Mouse (Mus musculus): ENCODE measurements at regions not wholly inside any gene's neighbourhood (a gene's known extent, or its start where the extent isn't known, plus 50 kb on each side); places are given as distances from the start of the nearest gene placed in this dataset.

- ATAC-seq (replicated peaks; ENCODE audit: poor library complexity, severe bottlenecking) = no peak
Observed at GRCm38 (mm10) chr13:59393231-59393938, 191.6 kb downstream of the Agtpbp1 start.

DNA sequence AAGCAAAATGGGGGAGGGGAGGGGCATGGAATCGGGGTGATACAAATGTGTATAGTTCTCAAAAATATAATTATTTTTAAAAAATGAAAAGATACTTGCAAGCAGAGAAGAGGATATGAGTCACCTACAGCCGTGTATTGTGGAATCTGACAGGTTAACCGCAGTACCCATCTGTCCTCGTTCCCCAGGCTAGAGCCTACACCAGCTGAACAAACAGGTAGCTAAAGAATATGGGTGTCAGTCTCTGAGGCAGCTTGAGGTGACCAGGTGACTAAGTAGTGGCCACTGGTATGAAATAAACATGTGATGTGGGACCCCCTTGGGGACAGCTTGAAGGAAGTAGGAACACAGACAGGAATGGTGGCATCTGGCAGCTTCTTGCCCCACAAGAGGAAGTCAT lies 192.2 kb downstream of the Agtpbp1 start:
- ATAC-seq (replicated peaks; ENCODE audit: poor library complexity, severe bottlenecking) = no peak

DNA sequence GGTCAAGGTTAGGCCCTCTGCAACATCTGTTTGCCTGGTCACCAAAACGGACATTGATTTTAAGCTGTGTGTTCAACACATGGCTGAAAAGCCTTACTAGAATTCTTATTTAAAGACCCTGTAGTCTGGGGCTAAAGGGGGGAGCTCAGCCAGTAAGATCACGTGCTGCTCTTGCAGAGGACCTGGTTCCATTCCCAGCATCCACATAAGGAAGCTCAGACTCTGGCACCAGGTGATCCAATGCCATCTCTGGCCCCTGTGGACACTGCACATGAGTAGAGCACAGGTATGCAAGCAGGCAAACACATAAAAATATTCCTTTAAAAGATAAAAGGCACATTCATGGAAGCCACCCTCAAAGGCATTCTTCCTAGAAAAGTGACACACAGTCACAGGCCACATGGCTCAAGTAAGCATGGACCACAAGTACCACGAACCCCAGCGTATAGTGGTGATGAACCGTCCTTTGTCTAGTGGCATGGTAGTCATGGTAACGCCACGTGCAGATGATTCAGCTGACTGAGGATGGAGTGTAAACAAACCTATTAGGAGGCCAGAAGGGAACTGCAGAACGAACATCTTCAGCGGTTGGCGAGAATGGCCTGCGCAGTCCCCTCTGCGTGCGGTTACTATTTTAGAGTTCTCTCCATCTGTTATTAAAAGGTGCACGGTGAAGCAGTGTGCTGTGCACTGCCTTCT lies 197.3 kb downstream of the Agtpbp1 start:
- no peak for ATAC-seq (replicated peaks; ENCODE audit: poor library complexity, severe bottlenecking)

GRCm38 (mm10) chr13:59386935-59387540 lies 198.0 kb downstream of the Agtpbp1 start:
- ATAC-seq (replicated peaks; ENCODE audit: poor library complexity, severe bottlenecking) = no peak

DNA sequence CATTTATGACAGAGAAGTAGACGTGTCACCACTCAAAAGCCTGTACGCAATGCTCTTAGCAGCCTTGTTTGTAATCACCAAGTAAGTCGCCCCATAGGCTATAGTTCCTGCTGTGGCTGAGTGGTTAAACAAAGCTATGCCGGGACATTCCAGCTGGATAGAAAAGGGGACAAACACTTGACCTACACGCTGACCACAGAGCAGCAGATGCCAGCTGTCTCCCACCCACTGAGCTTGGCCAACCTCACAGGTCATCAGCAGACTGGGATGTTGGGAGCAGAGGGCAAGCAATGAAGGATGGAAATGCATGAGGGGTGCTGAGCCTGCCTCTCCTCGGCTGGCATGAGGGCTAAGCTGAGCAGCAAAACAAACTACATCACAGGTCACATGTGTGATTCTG lies 199.2 kb downstream of the Agtpbp1 start:
- ATAC-seq (replicated peaks; ENCODE audit: poor library complexity, severe bottlenecking) = no peak

DNA sequence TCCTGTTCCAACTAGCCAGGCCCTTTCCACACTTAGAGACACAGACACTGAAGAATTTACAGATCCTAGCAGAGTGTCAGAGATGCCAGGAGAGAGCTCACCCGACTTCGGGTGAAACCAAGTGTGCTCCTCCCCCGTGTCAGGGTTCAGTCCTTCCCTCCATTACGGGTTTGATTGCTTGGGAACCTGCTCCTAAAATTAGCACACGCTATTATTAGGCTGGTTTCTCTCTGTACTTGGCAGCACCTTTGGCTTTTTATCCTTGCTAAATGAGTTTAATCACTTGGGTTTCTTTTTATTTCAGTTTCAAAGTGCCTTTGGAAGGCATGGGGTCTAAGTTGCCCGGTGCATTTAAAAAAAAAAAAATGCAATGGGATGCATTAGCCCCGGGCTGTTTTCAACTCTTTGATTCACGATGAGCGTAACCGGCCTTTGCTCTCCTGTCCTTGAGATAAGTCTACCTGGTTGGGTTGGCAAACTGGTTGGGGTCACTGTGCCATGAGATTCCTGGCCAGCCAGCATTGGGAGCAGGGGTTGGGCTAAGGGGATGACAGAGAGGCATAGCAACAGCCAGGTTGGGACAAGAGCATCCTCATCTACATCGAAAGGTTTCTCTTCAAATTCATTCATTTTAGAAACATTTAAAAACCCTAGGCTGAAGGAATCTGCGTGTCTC lies 214.7 kb downstream of the Agtpbp1 start:
- no peak for ATAC-seq (replicated peaks; ENCODE audit: poor library complexity, severe bottlenecking)

DNA sequence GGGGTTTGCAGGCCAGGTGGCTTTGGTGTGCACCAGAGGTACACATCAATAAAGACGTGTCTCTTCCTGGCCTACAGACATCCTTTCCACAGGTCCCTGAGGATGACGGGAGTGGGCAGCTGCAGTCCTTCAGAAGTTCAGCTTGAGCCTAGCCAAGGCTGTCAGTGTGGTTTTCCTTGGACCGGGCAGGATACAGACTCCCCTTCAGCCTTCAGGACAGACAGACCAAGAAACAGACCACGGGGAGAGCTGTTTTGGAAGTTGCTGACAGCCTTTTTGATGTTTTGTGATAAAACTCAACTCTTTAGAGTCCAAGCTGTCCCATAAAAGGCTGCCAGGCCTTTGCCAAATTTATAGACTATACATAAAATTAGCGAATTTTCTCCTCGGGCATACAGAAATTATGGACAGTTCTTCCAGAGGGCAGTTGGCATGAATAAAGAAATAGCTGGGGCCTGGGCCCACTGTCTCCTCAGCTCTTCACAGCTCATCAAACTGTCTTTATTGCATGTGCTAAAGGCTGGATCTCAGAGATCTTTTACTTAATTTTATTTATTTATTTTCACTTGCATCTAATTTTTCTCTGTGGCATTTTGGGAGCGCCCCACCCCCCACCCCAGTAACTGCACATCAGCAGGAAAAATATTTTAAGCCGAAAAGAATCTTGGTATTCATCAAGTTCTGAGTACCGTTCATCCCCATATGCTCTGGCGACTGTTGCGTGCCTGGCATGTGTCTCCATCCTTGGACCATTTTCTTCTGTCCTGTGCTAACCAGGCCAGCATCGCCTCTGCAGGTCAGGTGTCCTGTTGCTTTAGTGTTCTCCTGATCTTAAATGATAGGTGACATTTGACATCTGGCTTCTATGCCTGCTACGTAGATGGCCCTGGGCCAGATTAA lies 216.2 kb downstream of the Agtpbp1 start:
- no peak for ATAC-seq (replicated peaks; ENCODE audit: poor library complexity, severe bottlenecking)

DNA sequence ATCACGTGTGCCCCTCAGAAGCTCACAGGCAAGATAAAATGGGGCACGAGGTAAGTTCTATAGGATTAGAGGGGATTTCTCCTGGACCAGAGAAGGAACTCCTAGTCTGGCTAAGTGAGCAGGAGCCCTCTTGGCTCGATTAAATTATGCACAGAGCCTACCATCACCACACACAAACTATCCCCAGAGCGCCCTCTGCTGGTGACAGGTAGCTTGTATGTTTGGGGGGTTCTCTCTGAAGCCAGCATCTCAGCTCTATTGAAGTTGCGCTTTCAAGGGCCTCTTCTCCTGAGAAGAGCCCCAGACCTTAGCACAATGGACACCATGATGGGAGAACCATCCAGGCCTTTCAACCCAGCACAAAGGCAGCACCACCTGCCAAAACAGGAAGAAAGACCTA lies 219.6 kb downstream of the Agtpbp1 start:
- peak; percentile 66; the same call in 1 of the 2 replicates for ATAC-seq (replicated peaks; ENCODE audit: poor library complexity, severe bottlenecking)

- no peak for ATAC-seq (replicated peaks; ENCODE audit: poor library complexity, severe bottlenecking)
Observed at GRCm38 (mm10) chr13:59363428-59363827, 221.6 kb downstream of the Agtpbp1 start.

DNA sequence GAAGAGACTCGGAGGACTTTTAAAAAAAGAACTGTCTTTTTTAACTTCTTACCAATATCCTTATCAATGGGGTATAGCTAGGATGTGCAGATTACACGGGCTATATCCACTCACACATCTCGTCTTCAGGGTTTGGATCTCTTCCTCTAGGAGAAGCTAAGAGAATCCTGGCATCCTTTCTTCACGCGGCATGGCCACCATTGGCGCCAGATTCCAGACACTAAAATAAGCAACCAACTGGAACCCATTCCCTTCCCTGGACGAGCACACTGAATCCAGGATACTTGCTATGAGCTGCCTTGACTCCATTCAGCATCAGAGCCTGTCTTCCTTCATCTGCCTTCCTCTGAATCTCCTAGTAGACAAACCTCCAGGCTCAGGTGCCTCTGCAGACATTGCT lies 223.7 kb downstream of the Agtpbp1 start:
- ATAC-seq (replicated peaks; ENCODE audit: poor library complexity, severe bottlenecking) = no peak

DNA sequence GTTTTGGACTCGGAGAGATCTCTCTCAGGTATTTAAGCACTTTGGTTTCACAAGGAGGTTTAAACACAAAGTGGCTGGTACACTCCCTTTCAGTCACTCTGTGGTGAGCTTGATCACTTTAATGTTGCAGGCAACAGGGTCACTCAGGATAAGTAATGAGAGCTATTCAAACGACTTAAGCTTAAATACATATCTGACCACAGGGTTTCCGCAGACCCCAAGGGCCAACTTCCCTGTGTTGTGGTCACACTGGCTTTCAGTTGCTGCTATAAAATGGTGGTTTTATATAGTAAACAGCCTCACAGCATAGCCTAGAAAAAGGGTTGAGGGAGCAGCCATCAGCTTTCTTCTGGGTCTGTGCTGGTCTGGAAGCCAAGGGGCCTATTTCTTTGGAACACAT lies 225.0 kb downstream of the Agtpbp1 start:
- peak; percentile 59 for ATAC-seq (replicated peaks; ENCODE audit: poor library complexity, severe bottlenecking)

GRCm38 (mm10) chr13:59358421-59358820 lies 226.6 kb downstream of the Agtpbp1 start:
- no peak for ATAC-seq (replicated peaks; ENCODE audit: poor library complexity, severe bottlenecking)

DNA sequence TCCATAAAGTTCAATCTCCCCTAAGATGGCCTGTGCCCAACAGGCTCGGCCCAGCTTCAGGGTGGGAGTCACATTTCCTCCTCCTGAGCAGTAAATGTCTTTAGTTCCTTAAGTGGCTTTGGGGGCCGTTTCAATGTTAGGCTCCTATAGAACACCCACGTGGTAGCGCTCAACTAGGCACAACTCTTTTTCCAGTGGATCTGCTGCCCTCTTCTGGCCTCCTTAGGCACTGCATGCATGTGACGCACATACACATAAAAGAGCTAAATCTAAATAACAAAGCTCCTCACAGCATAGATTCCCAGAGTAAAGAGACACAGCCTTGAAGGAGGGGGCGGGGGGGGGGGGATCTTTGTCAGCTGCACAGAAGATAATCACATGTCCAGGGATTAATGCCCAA lies 233.6 kb downstream of the Agtpbp1 start:
- no peak for ATAC-seq (replicated peaks; ENCODE audit: poor library complexity, severe bottlenecking)

DNA sequence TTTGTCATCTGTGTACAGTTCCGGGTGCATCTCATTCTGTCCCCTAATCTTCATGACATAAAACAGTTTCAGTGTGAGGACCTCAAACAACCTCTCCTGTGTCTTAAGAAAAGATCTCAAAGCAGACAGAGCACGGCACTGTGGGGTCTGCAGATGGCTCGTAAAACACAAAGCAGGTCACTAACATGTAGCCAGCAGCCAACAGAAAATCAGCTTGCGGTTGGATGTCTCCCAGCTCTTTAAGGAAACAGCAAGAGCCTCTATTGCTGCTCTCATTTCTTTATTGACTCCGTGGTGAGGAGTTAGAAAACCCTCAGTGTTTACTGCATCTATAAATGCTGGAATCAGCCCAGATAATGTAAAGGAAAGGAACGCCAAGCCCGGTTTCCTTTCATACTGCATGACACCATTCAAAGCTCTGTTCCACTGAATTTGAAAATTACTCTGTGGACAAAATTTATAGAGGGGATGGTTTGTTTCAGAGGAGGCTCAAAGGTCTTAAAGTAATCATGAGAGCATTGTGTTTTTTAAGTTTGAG lies 234.3 kb downstream of the Agtpbp1 start:
- ATAC-seq (replicated peaks; ENCODE audit: poor library complexity, severe bottlenecking) = no peak

- no peak for ATAC-seq (replicated peaks; ENCODE audit: poor library complexity, severe bottlenecking)
Observed at GRCm38 (mm10) chr13:59348510-59348909, 236.5 kb downstream of the Agtpbp1 start.

DNA sequence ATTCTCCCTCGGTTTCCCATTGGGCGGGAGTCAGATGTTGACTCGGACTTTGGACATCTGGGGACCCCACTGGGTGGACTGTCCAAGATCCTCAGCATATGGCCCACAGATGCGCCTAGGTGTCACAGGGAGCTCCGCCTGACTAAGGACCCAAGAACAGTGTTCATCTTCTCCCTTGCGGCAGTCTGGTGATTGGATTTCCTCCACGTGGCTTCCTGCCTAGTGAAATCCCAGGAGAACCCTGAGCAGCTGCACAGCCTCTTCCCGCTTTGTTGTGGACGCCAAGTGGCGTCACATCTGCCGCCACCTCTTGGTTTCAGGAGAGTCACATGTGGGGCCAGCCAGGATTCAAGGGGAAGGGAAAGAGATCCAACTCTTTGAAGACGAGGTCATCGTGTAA lies 243.2 kb downstream of the Agtpbp1 start:
- no peak for ATAC-seq (replicated peaks; ENCODE audit: poor library complexity, severe bottlenecking)

GRCm38 (mm10) chr13:59338436-59338835 lies 246.6 kb downstream of the Agtpbp1 start:
- ATAC-seq (replicated peaks; ENCODE audit: poor library complexity, severe bottlenecking) = no peak

GRCm38 (mm10) chr13:59323933-59324332 lies 261.1 kb downstream of the Agtpbp1 start:
- no peak for ATAC-seq (replicated peaks; ENCODE audit: poor library complexity, severe bottlenecking)

- ATAC-seq (replicated peaks; ENCODE audit: poor library complexity, severe bottlenecking) = no peak
Observed at GRCm38 (mm10) chr13:59323441-59323840, 261.6 kb downstream of the Agtpbp1 start.

DNA sequence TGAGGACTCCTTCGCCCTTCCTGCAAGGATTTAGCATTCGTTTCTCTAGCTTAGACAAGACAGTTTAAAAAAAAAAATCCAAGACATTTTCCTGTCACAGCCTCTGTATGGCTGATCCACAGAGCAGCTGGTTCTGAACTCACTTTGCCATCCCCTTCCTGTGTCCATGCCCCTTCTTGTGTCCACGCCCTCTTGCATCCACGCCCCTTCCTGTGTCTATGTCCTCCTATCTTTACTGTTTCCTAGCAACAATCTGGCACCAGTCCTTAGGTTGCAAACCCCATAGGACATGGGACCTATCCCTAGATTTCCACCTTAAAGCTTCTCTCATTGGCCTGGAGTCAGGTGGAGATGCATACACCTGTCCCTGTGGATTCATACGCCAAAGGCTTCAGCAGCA lies 264.8 kb downstream of the Agtpbp1 start:
- ATAC-seq (replicated peaks; ENCODE audit: poor library complexity, severe bottlenecking) = no peak

All from granulocyte monocyte progenitor cell, adult 5-6 weeks (primary cell).